Mouse (Mus musculus) small intestine, adult 2 months (tissue): Measurements from ENCODE around the gene Rasa3.

Source experiments
- CTCF ChIP-seq: fragments of 200-500 bp; IDR thresholded peaks from 2 replicates; pipeline ENCODE4 v1.5.1; 2012; ENCODE audit warnings: low read depth, mild to moderate bottlenecking, control low read depth, inconsistent platforms, low read length, moderate library complexity, mixed read lengths; ENCODE audit not compliant: insufficient replicate concordance, insufficient read length; ENCODE audit errors: extremely low read depth
- POLR2A ChIP-seq: fragments of 200-500 bp; IDR thresholded peaks from 2 replicates; pipeline ENCODE4 v1.6.1; 2012; ENCODE audit warnings: low read depth, mild to moderate bottlenecking, control low read depth, inconsistent platforms, low read length, moderate library complexity

- TF ChIP-seq CTCF (no peak), POLR2A (no peak)
Measured at GRCm38 (mm10) chr8:13594884-13595323, 82.5 kb downstream of the Rasa3 start.
